Mouse (Mus musculus) brain, embryonic 14.5 days (tissue): ENCODE results near the gene Htra1. TPM values are rescaled to one million over a fixed set of nuclear protein-coding genes. Genes with fewer than 3 reads are reported as not detected.

Experiments
- DNase-seq: peaks from one replicate; pipeline ENCODE4 v3.0.0-alpha.2; 2011; ENCODE audit warnings: low read depth
- CTCF ChIP-seq: fragments of 200-500 bp; IDR thresholded peaks from 2 replicates; pipeline ENCODE4 v1.5.1; 2012; ENCODE audit warnings: inconsistent platforms, mild to moderate bottlenecking, moderate library complexity, borderline replicate concordance; ENCODE audit not compliant: insufficient read depth, insufficient read length; ENCODE audit errors: extremely low read depth
- POLR2A ChIP-seq: fragments of 200-500 bp; IDR thresholded peaks from 2 replicates; pipeline ENCODE4 v1.6.1; 2012; ENCODE audit warnings: mild to moderate bottlenecking, inconsistent platforms, borderline replicate concordance; ENCODE audit not compliant: poor library complexity, insufficient read depth, insufficient read length, severe bottlenecking; ENCODE audit errors: extremely low read depth
- polyA plus RNA-seq: library from polyadenylated mRNA; depleted of rRNA; stranded (reverse); fragments of >200 nt; gene quantifications from 2 replicates; pipeline ENCODE4 v1.2.3, GENCODE M21; 2012

Htra1 gene
- polyA plus RNA-seq, 1 experiment, result 15.9 TPM

DNA sequence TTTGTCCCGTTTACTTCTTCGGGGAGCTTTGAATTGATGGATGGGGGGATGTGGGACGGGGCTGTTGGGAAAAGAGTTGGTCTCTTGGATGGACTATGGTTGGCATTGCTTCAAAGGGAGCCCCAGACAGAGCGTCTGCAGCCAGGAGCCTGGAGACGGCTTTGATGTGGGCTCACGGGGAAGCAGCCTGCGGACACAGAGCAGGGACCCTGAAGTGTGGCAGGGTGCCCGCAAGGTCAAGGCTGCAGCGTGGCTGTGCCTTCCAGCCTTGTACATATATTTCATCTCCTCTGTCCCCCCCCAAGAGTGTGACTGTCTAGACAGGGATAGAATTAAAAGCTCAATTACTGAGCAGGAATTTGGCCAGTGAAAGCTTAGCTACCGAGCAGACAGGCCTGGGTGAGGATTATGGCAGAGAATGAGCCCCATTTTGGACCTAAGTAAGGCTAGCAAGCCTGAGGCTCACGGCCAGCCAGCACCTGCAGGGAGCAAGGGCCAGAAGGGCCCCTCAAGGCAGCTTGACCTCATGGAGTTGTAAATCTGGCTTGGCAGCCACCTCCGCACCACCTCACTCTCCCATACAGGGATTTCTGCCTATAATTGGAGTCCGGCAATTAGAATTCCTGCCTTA is 40.5 kb downstream of the Htra1 start:
- peak; percentile 84 for DNase-seq

GRCm38 (mm10) chr7:130977794-130978521 is 42.0 kb downstream of the Htra1 start:
- DNase-seq, result peak; percentile 92
- no peak for TF ChIP-seq POLR2A
- TF ChIP-seq CTCF, result no peak

More for the DNA sequence above, 40.5 kb downstream of the Htra1 start:
- no peak for TF ChIP-seq CTCF
- no peak for TF ChIP-seq POLR2A

DNA sequence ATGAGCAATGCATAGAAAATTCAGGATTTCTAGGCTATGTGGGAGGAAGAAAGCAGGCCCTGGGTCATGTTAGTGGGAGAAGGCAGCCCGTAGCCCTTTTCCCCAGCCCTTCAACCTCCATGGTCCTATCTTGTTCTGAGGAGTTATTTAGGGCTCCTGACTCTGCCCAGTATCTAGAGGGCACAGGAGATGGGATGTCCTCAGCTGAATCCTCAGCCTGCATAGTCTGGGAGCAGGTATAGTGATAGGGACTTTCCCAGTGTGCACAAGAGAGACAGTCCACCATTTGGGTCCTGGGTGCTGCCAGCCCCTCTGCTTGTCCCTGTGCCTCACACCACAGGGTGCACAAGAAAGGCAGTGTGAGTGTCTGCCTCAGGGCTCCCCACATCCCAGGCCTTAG is 42.6 kb downstream of the Htra1 start:
- DNase-seq, result no peak

GRCm38 (mm10) chr7:130980130-130980529 is 44.2 kb downstream of the Htra1 start:
- TF ChIP-seq POLR2A (no peak), CTCF (no peak)
- no peak for DNase-seq

More for the DNA sequence above, 42.6 kb downstream of the Htra1 start:
- TF ChIP-seq CTCF (no peak), POLR2A (no peak)

GRCm38 (mm10) chr7:130982371-130982770 is 46.5 kb downstream of the Htra1 start:
- no peak for DNase-seq
- TF ChIP-seq POLR2A (no peak), CTCF (no peak)

- DNase-seq, result no peak
- TF ChIP-seq CTCF, result no peak
Observed at GRCm38 (mm10) chr7:130982881-130983280, 47.0 kb downstream of the Htra1 start.

GRCm38 (mm10) chr7:130984294-130984693 is 48.4 kb downstream of the Htra1 start:
- TF ChIP-seq CTCF (no peak), POLR2A (no peak)
- DNase-seq, result no peak

- no peak for TF ChIP-seq POLR2A
- TF ChIP-seq CTCF, result no peak
- DNase-seq, result no peak
Observed at GRCm38 (mm10) chr7:130985193-130985592, 49.3 kb downstream of the Htra1 start.

DNA sequence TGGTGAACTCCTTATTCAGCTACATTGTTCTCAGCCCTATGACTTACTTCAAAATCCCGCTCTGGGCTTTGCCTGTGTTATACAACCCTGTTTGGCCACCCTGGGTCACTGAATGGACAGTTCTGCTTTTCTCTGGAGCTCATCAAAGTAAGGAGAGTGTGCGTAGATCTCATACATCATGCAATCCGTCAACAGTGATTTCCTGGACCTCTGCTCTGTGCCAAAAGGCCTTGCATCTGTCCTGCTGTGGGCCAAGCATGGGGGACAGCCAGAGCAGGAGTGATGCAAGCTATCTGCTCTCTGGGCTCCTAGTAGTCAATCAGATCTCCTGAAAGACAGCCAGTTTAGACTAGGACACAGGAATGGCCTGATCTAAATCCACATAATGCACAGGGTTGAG is 49.8 kb downstream of the Htra1 start:
- TF ChIP-seq POLR2A (no peak), CTCF (no peak)
- no peak for DNase-seq

- DNase-seq, result no peak
- TF ChIP-seq CTCF (no peak), POLR2A (no peak)
Observed at GRCm38 (mm10) chr7:130988146-130988545, 52.2 kb downstream of the Htra1 start.

DNA sequence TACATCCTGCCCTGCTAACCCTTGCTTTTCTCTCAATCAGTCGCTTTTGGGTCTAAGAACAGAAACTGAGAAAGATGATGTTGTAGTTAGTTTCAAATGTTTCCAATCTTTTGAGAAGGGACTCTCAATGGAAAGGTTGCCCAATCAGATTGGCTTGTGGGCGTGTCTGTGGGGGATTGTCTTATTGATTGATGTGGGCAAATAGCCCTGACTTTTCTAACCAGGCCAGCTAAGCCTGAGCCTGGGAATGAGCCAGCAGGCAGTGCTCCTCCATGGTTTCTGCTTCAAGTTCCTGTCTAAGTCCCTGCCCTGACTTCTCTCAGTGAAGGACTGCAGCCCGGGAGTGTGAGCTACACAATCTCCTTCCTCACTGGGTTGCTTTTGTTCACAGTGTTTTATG is 53.5 kb downstream of the Htra1 start:
- DNase-seq, result no peak
- TF ChIP-seq POLR2A (no peak), CTCF (no peak)
